Mouse (Mus musculus): ENCODE data around the gene Olfr846. TPM values are rescaled to one million over a fixed set of nuclear protein-coding genes. Genes with fewer than 3 reads are reported as not detected.

The Olfr846 gene
- polyA plus RNA-seq (2016; fragmentation: Nextera tagmentation; extraction: Ambion mirVana): not detected in 2 replicates

GRCm38 (mm10) chr9:19363905-19364304 is at the start of gene Olfr846:
TSS of gene Olfr846 (minus strand) at chr9:19364005.
- no peak within 1 kb of the TSS for H3K27ac ChIP-seq
- ATAC-seq (ENCODE audit: low FRiP score): no peak
- WGBS: 60% methylated on average over 1 of the region's 1 CpGs

GRCm38 (mm10) chr9:19378569-19378968 is 14.8 kb upstream of the Olfr846 start, which contains the start of gene Olfr847:
TSS of gene Olfr847 (minus strand) at chr9:19378669.
- Histone ChIP-seq H3K9me3 (replicated peaks) (peaks cover 5% of the 10 kb centered on the region), H3K4me2 (replicated peaks) (no peak within 1 kb of the TSS), H3K4me1 (no peaks in the 10 kb centered on the region), H3K9ac (no peak within 1 kb of the TSS), H3K36me3 (no peaks in the 10 kb centered on the region), H3K27ac (no peak within 1 kb of the TSS), H3K27me3 (no peaks in the 10 kb centered on the region), H3K4me3 (no peak within 1 kb of the TSS)
- no peak for ATAC-seq (ENCODE audit: low FRiP score)
- 68% methylated on average over 1 of the region's 1 CpGs for WGBS

More at GRCm38 (mm10) chr9:19363905-19364304, at the start of gene Olfr846:
- no peaks in the 10 kb centered on the region for H3K4me1 ChIP-seq
- no peaks in the 10 kb centered on the region for H3K36me3 ChIP-seq
- H3K27me3 ChIP-seq: no peaks in the 10 kb centered on the region
- peaks cover 19% of the 10 kb centered on the region for H3K9me3 ChIP-seq (replicated peaks)
- H3K9ac ChIP-seq: no peak within 1 kb of the TSS
- no peak within 1 kb of the TSS for H3K4me3 ChIP-seq
- no peak within 1 kb of the TSS for H3K4me2 ChIP-seq (replicated peaks)

GRCm38 (mm10) chr9:19336157-19336556 is 27.6 kb downstream of the Olfr846 start, which contains the start of gene Olfr845:
TSS of gene Olfr845 (plus strand) at chr9:19336457.
- Histone ChIP-seq H3K4me3 (no peak within 1 kb of the TSS), H3K36me3 (no peaks in the 10 kb centered on the region), H3K4me2 (replicated peaks) (no peak within 1 kb of the TSS), H3K9ac (no peak within 1 kb of the TSS), H3K27me3 (no peaks in the 10 kb centered on the region), H3K4me1 (no peaks in the 10 kb centered on the region), H3K9me3 (replicated peaks) (peaks cover 5% of the 10 kb centered on the region), H3K27ac (no peak within 1 kb of the TSS)
- 73% methylated on average over 1 of the region's 1 CpGs for WGBS
- no peak for ATAC-seq (ENCODE audit: low FRiP score)

GRCm38 (mm10) chr9:19316047-19316446 is 47.8 kb downstream of the Olfr846 start, which contains the start of gene Olfr844:
TSS of gene Olfr844 (plus strand) at chr9:19316347.
- H3K36me3 ChIP-seq: no peaks in the 10 kb centered on the region
- no peak for ATAC-seq (ENCODE audit: low FRiP score)
- H3K9me3 ChIP-seq (replicated peaks): peaks cover 13% of the 10 kb centered on the region; the same call in 1 of the 2 replicates
- no peak within 1 kb of the TSS for H3K4me2 ChIP-seq (replicated peaks)
- H3K4me1 ChIP-seq: no peaks in the 10 kb centered on the region
- no peak within 1 kb of the TSS for H3K9ac ChIP-seq
- H3K27ac ChIP-seq: no peak within 1 kb of the TSS
- no peaks in the 10 kb centered on the region for H3K27me3 ChIP-seq
- no peak within 1 kb of the TSS for H3K4me3 ChIP-seq

Other genes with a start within 250 kb of the Olfr846 start
- not detected in 2 replicates for gene Olfr836, start 243.6 kb downstream of the Olfr846 start, polyA plus RNA-seq (2016; fragmentation: Nextera tagmentation; extraction: Ambion mirVana)
- gene Olfr837, start 227.7 kb downstream of the Olfr846 start, polyA plus RNA-seq (2016; fragmentation: Nextera tagmentation; extraction: Ambion mirVana): not detected in 2 replicates
- gene Olfr839-ps1, start 186.7 kb downstream of the Olfr846 start, polyA plus RNA-seq (2016; fragmentation: Nextera tagmentation; extraction: Ambion mirVana): not detected in 2 replicates
- not detected in 2 replicates for gene Olfr843, start 112.0 kb downstream of the Olfr846 start, polyA plus RNA-seq (2016; fragmentation: Nextera tagmentation; extraction: Ambion mirVana)
- not detected in 2 replicates for gene Olfr844, start 47.7 kb downstream of the Olfr846 start, polyA plus RNA-seq (2016; fragmentation: Nextera tagmentation; extraction: Ambion mirVana)
- not detected in 2 replicates for gene Olfr845, start 27.5 kb downstream of the Olfr846 start, polyA plus RNA-seq (2016; fragmentation: Nextera tagmentation; extraction: Ambion mirVana)
- gene Olfr847, start 14.7 kb upstream of the Olfr846 start, polyA plus RNA-seq (2016; fragmentation: Nextera tagmentation; extraction: Ambion mirVana): not detected in 2 replicates
- not detected in 2 replicates for gene Olfr849, start 76.3 kb upstream of the Olfr846 start, polyA plus RNA-seq (2016; fragmentation: Nextera tagmentation; extraction: Ambion mirVana)
- gene Olfr850, start 114.2 kb upstream of the Olfr846 start, polyA plus RNA-seq (2016; fragmentation: Nextera tagmentation; extraction: Ambion mirVana): not detected in 2 replicates
- not detected in 2 replicates for gene Olfr851, start 129.3 kb upstream of the Olfr846 start, polyA plus RNA-seq (2016; fragmentation: Nextera tagmentation; extraction: Ambion mirVana)
- not detected in 2 replicates for gene Olfr853, start 177.1 kb upstream of the Olfr846 start, polyA plus RNA-seq (2016; fragmentation: Nextera tagmentation; extraction: Ambion mirVana)
- gene Olfr854, start 203.4 kb upstream of the Olfr846 start, polyA plus RNA-seq (2016; fragmentation: Nextera tagmentation; extraction: Ambion mirVana): not detected in 2 replicates
- gene Olfr855, start 218.6 kb upstream of the Olfr846 start, polyA plus RNA-seq (2016; fragmentation: Nextera tagmentation; extraction: Ambion mirVana): not detected in 2 replicates